Mouse (Mus musculus): Measurements from ENCODE around the gene Zfhx3. TPM values are rescaled to one million over a fixed set of nuclear protein-coding genes. Genes with fewer than 3 reads are reported as not detected.

The Zfhx3 gene
- polyA plus RNA-seq, 1 experiment from 2014 or later = 27.5 TPM

GRCm38 (mm10) chr8:108778063-108778462, 835.6 kb downstream of the Zfhx3 start:
- DNase-seq (ENCODE audit: low spot score) (no peak), ATAC-seq (replicated peaks; ENCODE audit: insufficient number of reproducible peaks, low FRiP score, low TSS enrichment, low read depth) (no peak)
- Histone ChIP-seq H3K4me3 (ENCODE audit: low read depth, low read length) (no peak overlapping the region), H3K9ac (replicated peaks; ENCODE audit: low read length) (no peak overlapping the region), H3K9me3 (replicated peaks; ENCODE audit: control insufficient read depth, low read length) (no peaks in the 10 kb centered on the region), H3K4me1 (ENCODE audit: control insufficient read depth, insufficient read depth, low read length) (peaks cover 3% of the 10 kb centered on the region; the same call in 1 of the 2 replicates), H3K27ac (replicated peaks; ENCODE audit: low read depth, low read length) (no peak overlapping the region), H3K36me3 (replicated peaks; ENCODE audit: control insufficient read depth, insufficient read depth, low read depth, low read length) (no peaks in the 10 kb centered on the region), H3K27me3 (ENCODE audit: control insufficient read depth, insufficient read depth, low read length) (no peaks in the 10 kb centered on the region), H3K4me2 (ENCODE audit: low read depth, low read length) (no peak overlapping the region)
- 82% methylated on average over 12 of the region's 12 CpGs for WGBS

- Histone ChIP-seq H3K4me3 (ENCODE audit: low read depth, low read length) (no peak overlapping the region), H3K4me2 (ENCODE audit: low read depth, low read length) (no peak overlapping the region), H3K27ac (replicated peaks; ENCODE audit: low read depth, low read length) (no peak overlapping the region), H3K9ac (replicated peaks; ENCODE audit: low read length) (no peak overlapping the region), H3K4me1 (ENCODE audit: control insufficient read depth, insufficient read depth, low read length) (peaks cover 3% of the 10 kb centered on the region; the same call in 1 of the 2 replicates), H3K9me3 (replicated peaks; ENCODE audit: control insufficient read depth, low read length) (no peaks in the 10 kb centered on the region), H3K36me3 (replicated peaks; ENCODE audit: control insufficient read depth, insufficient read depth, low read depth, low read length) (no peaks in the 10 kb centered on the region), H3K27me3 (ENCODE audit: control insufficient read depth, insufficient read depth, low read length) (no peaks in the 10 kb centered on the region)
- 85% methylated on average over 9 of the region's 9 CpGs for WGBS
- ATAC-seq (replicated peaks; ENCODE audit: insufficient number of reproducible peaks, low FRiP score, low TSS enrichment, low read depth) (no peak), DNase-seq (ENCODE audit: low spot score) (no peak)
Measured at GRCm38 (mm10) chr8:108778551-108778950, 836.1 kb downstream of the Zfhx3 start.

GRCm38 (mm10) chr8:108780766-108781165, 838.3 kb downstream of the Zfhx3 start:
- Histone ChIP-seq H3K9ac (replicated peaks; ENCODE audit: low read length) (no peak overlapping the region), H3K36me3 (replicated peaks; ENCODE audit: control insufficient read depth, insufficient read depth, low read depth, low read length) (no peaks in the 10 kb centered on the region), H3K27me3 (ENCODE audit: control insufficient read depth, insufficient read depth, low read length) (no peaks in the 10 kb centered on the region), H3K9me3 (replicated peaks; ENCODE audit: control insufficient read depth, low read length) (no peaks in the 10 kb centered on the region), H3K4me3 (ENCODE audit: low read depth, low read length) (no peak overlapping the region), H3K4me1 (ENCODE audit: control insufficient read depth, insufficient read depth, low read length) (peaks cover 3% of the 10 kb centered on the region; the same call in 1 of the 2 replicates), H3K4me2 (ENCODE audit: low read depth, low read length) (no peak overlapping the region), H3K27ac (replicated peaks; ENCODE audit: low read depth, low read length) (no peak overlapping the region)
- DNase-seq (ENCODE audit: low spot score) = no peak
- 91% methylated on average over 6 of the region's 6 CpGs for WGBS
- ATAC-seq (replicated peaks; ENCODE audit: insufficient number of reproducible peaks, low FRiP score, low TSS enrichment, low read depth) = no peak

- ATAC-seq (replicated peaks; ENCODE audit: insufficient number of reproducible peaks, low FRiP score, low TSS enrichment, low read depth) (no peak), DNase-seq (ENCODE audit: low spot score) (no peak)
- no peak overlapping the region for H3K4me3 ChIP-seq (ENCODE audit: low read depth, low read length)
- H3K4me1 ChIP-seq (ENCODE audit: control insufficient read depth, insufficient read depth, low read length) = peaks cover 3% of the 10 kb centered on the region; the same call in 1 of the 2 replicates
- H3K27me3 ChIP-seq (ENCODE audit: control insufficient read depth, insufficient read depth, low read length) = no peaks in the 10 kb centered on the region
- H3K9ac ChIP-seq (replicated peaks; ENCODE audit: low read length) = no peak overlapping the region
- no peaks in the 10 kb centered on the region for H3K36me3 ChIP-seq (replicated peaks; ENCODE audit: control insufficient read depth, insufficient read depth, low read depth, low read length)
- H3K9me3 ChIP-seq (replicated peaks; ENCODE audit: control insufficient read depth, low read length) = no peaks in the 10 kb centered on the region
- no peak overlapping the region for H3K4me2 ChIP-seq (ENCODE audit: low read depth, low read length)
- 75% methylated on average over 5 of the region's 5 CpGs for WGBS
- no peak overlapping the region for H3K27ac ChIP-seq (replicated peaks; ENCODE audit: low read depth, low read length)
Measured at GRCm38 (mm10) chr8:108781192-108781591, 838.7 kb downstream of the Zfhx3 start.

- WGBS = 50% methylated on average over 10 of the region's 10 CpGs
- Histone ChIP-seq H3K9ac (replicated peaks; ENCODE audit: low read length) (no peak overlapping the region), H3K9me3 (replicated peaks; ENCODE audit: control insufficient read depth, low read length) (no peaks in the 10 kb centered on the region), H3K4me1 (ENCODE audit: control insufficient read depth, insufficient read depth, low read length) (peaks cover 1% of the 10 kb centered on the region; the same call in 1 of the 2 replicates), H3K4me3 (ENCODE audit: low read depth, low read length) (no peak overlapping the region), H3K4me2 (ENCODE audit: low read depth, low read length) (no peak overlapping the region), H3K27me3 (ENCODE audit: control insufficient read depth, insufficient read depth, low read length) (no peaks in the 10 kb centered on the region), H3K27ac (replicated peaks; ENCODE audit: low read depth, low read length) (no peak overlapping the region), H3K36me3 (replicated peaks; ENCODE audit: control insufficient read depth, insufficient read depth, low read depth, low read length) (no peaks in the 10 kb centered on the region)
- ATAC-seq (replicated peaks; ENCODE audit: insufficient number of reproducible peaks, low FRiP score, low TSS enrichment, low read depth) (no peak), DNase-seq (ENCODE audit: low spot score) (no peak)
Measured at GRCm38 (mm10) chr8:108783155-108783554, 840.7 kb downstream of the Zfhx3 start.

- peaks cover 4% of the 10 kb centered on the region; the same call in 1 of the 2 replicates for H3K9me3 ChIP-seq (replicated peaks; ENCODE audit: control insufficient read depth, low read length)
- H3K27me3 ChIP-seq (ENCODE audit: control insufficient read depth, insufficient read depth, low read length) = no peaks in the 10 kb centered on the region
- H3K4me2 ChIP-seq (ENCODE audit: low read depth, low read length) = no peak overlapping the region
- no peak overlapping the region for H3K27ac ChIP-seq (replicated peaks; ENCODE audit: low read depth, low read length)
- ATAC-seq (replicated peaks; ENCODE audit: insufficient number of reproducible peaks, low FRiP score, low TSS enrichment, low read depth) (no peak), DNase-seq (ENCODE audit: low spot score) (peak; percentile 21)
- H3K9ac ChIP-seq (replicated peaks; ENCODE audit: low read length) = no peak overlapping the region
- 25% methylated on average over 6 of the region's 6 CpGs for WGBS
- H3K36me3 ChIP-seq (replicated peaks; ENCODE audit: control insufficient read depth, insufficient read depth, low read depth, low read length) = peaks cover 11% of the 10 kb centered on the region
- H3K4me1 ChIP-seq (ENCODE audit: control insufficient read depth, insufficient read depth, low read length) = peaks cover 7% of the 10 kb centered on the region
- no peak overlapping the region for H3K4me3 ChIP-seq (ENCODE audit: low read depth, low read length)
Measured at GRCm38 (mm10) chr8:108788156-108788761, 845.8 kb downstream of the Zfhx3 start.

- no peak for ATAC-seq (replicated peaks; ENCODE audit: insufficient number of reproducible peaks, low FRiP score, low TSS enrichment, low read depth)
- 36% methylated on average over 10 of the region's 10 CpGs for WGBS
- DNase-seq (ENCODE audit: low spot score) = no peak
- Histone ChIP-seq H3K9me3 (replicated peaks; ENCODE audit: control insufficient read depth, low read length) (peaks cover 4% of the 10 kb centered on the region; the same call in 1 of the 2 replicates), H3K4me3 (ENCODE audit: low read depth, low read length) (no peak overlapping the region), H3K4me2 (ENCODE audit: low read depth, low read length) (no peak overlapping the region), H3K27me3 (ENCODE audit: control insufficient read depth, insufficient read depth, low read length) (no peaks in the 10 kb centered on the region), H3K36me3 (replicated peaks; ENCODE audit: control insufficient read depth, insufficient read depth, low read depth, low read length) (peaks cover 13% of the 10 kb centered on the region), H3K27ac (replicated peaks; ENCODE audit: low read depth, low read length) (no peak overlapping the region), H3K4me1 (ENCODE audit: control insufficient read depth, insufficient read depth, low read length) (peaks cover 7% of the 10 kb centered on the region), H3K9ac (replicated peaks; ENCODE audit: low read length) (no peak overlapping the region)
Measured at GRCm38 (mm10) chr8:108788762-108789157, 846.3 kb downstream of the Zfhx3 start.

- H3K9ac ChIP-seq (replicated peaks; ENCODE audit: low read length) = no peak overlapping the region
- H3K27me3 ChIP-seq (ENCODE audit: control insufficient read depth, insufficient read depth, low read length) = no peaks in the 10 kb centered on the region
- H3K4me3 ChIP-seq (ENCODE audit: low read depth, low read length) = no peak overlapping the region
- ATAC-seq (replicated peaks; ENCODE audit: insufficient number of reproducible peaks, low FRiP score, low TSS enrichment, low read depth) = no peak
- H3K36me3 ChIP-seq (replicated peaks; ENCODE audit: control insufficient read depth, insufficient read depth, low read depth, low read length) = peaks cover 24% of the 10 kb centered on the region
- H3K4me2 ChIP-seq (ENCODE audit: low read depth, low read length) = no peak overlapping the region
- peak; percentile 46 for DNase-seq (ENCODE audit: low spot score)
- 58% methylated on average over 14 of the region's 14 CpGs for WGBS
- peaks cover 4% of the 10 kb centered on the region; the same call in 1 of the 2 replicates for H3K9me3 ChIP-seq (replicated peaks; ENCODE audit: control insufficient read depth, low read length)
- H3K4me1 ChIP-seq (ENCODE audit: control insufficient read depth, insufficient read depth, low read length) = peaks cover 7% of the 10 kb centered on the region
- no peak overlapping the region for H3K27ac ChIP-seq (replicated peaks; ENCODE audit: low read depth, low read length)
Measured at GRCm38 (mm10) chr8:108790559-108791293, 848.3 kb downstream of the Zfhx3 start.

Measured in embryonic facial prominence, embryonic 11.5 days (tissue).